Mouse (Mus musculus) spleen, adult 2 months (tissue): ENCODE data around the gene B3galt4.

Experiments used
- CTCF ChIP-seq: fragments of 200-500 bp; IDR thresholded peaks from 2 replicates; pipeline ENCODE4 v1.5.1; 2011; ENCODE audit warnings: mild to moderate bottlenecking, inconsistent platforms; ENCODE audit not compliant: insufficient read depth, insufficient read length, insufficient replicate concordance; ENCODE audit errors: extremely low read depth
- POLR2A ChIP-seq: fragments of 200-500 bp; IDR thresholded peaks from 2 replicates; pipeline ENCODE4 v1.6.1; 2011; ENCODE audit warnings: low read depth, low read length, inconsistent platforms

DNA sequence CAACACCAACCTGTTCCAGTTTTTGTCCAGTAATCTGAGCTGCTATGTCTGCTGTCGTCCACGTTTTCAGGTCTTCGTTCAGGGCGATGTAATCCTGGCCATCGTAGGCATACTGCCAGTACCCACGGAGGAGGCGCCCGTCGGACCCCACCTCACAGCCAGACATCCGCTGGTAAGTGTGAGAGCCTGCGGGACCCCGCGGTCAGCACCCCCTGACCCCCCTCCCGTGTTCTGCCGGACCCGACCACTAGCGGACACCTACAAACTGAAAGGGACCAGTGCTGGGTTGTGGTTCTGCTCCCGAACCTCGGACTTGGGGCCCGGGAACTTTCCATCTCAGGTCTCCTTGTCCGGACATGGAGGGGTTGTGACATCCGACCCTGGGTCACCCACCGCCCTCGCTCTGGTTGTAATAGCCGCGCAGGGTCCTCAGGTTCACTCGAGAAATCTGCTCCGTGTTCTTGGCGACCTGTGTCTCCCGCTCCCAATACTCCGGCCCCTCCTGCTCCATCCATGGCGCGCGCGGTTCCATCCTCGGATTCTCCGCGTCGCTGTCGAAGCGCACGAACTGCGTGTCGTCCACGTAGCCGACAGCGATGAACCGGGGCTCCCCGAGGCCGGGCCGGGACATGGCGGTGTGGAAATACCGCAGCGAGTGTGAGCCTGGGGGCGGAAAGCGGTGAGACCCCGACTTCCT, 26.7 kb upstream of the B3galt4 start:
- no peak for TF ChIP-seq POLR2A
- no peak for TF ChIP-seq CTCF
